Mouse (Mus musculus) embryonic facial prominence, embryonic 14.5 days (tissue): ENCODE data around the gene Tom1l2. TPM values are rescaled to one million over a fixed set of nuclear protein-coding genes. Genes with fewer than 3 reads are reported as not detected.

Experiments used
- ATAC-seq: fragments of 200-750 bp; cut with Nextera tagmentation; 2 replicates; pipeline ENCODE4 v1.8.0; 2017; ENCODE audit warnings: low read depth, moderate number of reproducible peaks, moderate TSS enrichment
- DNase-seq: peaks from one replicate; pipeline ENCODE4 v3.0.0-alpha.2; 2015; ENCODE audit warnings: low spot score
- H3K27ac ChIP-seq: fragments of 300-500 bp; sonication (generic); replicated peaks from 2 replicates; pipeline ENCODE4 v1.5.1; 2014; ENCODE audit warnings: low read depth, mild to moderate bottlenecking, low read length, moderate library complexity
- H3K27me3 ChIP-seq: fragments of 300-500 bp; sonication (generic); replicated peaks from 2 replicates; pipeline ENCODE4 v1.6.1; 2014; ENCODE audit warnings: low read length; ENCODE audit not compliant: control insufficient read depth, insufficient read depth
- H3K36me3 ChIP-seq: fragments of 300-500 bp; sonication (generic); 2 replicates; pipeline ENCODE4 v1.6.1; 2014; ENCODE audit warnings: low read length, mixed read lengths; ENCODE audit not compliant: control insufficient read depth, insufficient read depth
- H3K4me1 ChIP-seq: fragments of 300-500 bp; sonication (generic); 2 replicates; pipeline ENCODE4 v1.6.1; 2014; ENCODE audit warnings: antibody characterized with exemption, low read length; ENCODE audit not compliant: control insufficient read depth, insufficient read depth
- H3K4me2 ChIP-seq: fragments of 300-500 bp; sonication (generic); 2 replicates; pipeline ENCODE4 v1.6.1; 2014; ENCODE audit warnings: low read depth, mild to moderate bottlenecking, low read length, moderate library complexity, mixed read lengths
- H3K4me3 ChIP-seq: fragments of 300-500 bp; sonication (generic); 2 replicates; pipeline ENCODE4 v1.5.1; 2014; ENCODE audit warnings: low read depth, mild to moderate bottlenecking, low read length
- H3K9ac ChIP-seq: fragments of 300-500 bp; sonication (generic); 2 replicates; pipeline ENCODE4 v1.6.1; 2014; ENCODE audit warnings: low read depth, mild to moderate bottlenecking, low read length, moderate library complexity, mixed read lengths
- H3K9me3 ChIP-seq: fragments of 300-500 bp; sonication (generic); 2 replicates; pipeline ENCODE4 v1.6.1; 2016; ENCODE audit warnings: low read length; ENCODE audit not compliant: control insufficient read depth
- WGBS: fragments of 180-500 bp; shearing (Covaris S2); extraction: QIAGEN DNeasy Blood & Tissue Kit; methylation state at CpG from one replicate; pipeline ENCODE4 v1.1.7; 2014; 5-methylcytosine and 5-hydroxymethylcytosine counted together
- polyA plus RNA-seq: library from polyadenylated mRNA; unstranded; fragments of >200 nt; fragmentation: Nextera tagmentation; extraction: Ambion mirVana; gene quantifications from 2 replicates; pipeline ENCODE4 v1.2.1, GENCODE M21; 2014

Gene Tom1l2
- polyA plus RNA-seq, 1 experiment from 2014 or later = 23.4 TPM

- Histone ChIP-seq H3K4me3 (peak overlapping the region; percentile 40), H3K27ac (0 out of 2 replicates have a peak overlapping the region, but pooled peaks have one; percentile 55), H3K9me3 (no peaks in the 10 kb centered on the region), H3K36me3 (peaks cover 14% of the 10 kb centered on the region; the same call in 1 of the 2 replicates), H3K9ac (peak overlapping the region; percentile 61; the same call in 1 of the 2 replicates), H3K4me1 (peaks cover 27% of the 10 kb centered on the region), H3K27me3 (no peaks in the 10 kb centered on the region), H3K4me2 (peak overlapping the region; percentile 77)
- 60% methylated on average over 3 of the region's 3 CpGs for WGBS
- ATAC-seq (no peak), DNase-seq (no peak)
Observed at GRCm38 (mm10) chr11:60222085-60222468, 130.6 kb downstream of the Tom1l2 start.

GRCm38 (mm10) chr11:60221425-60221824 lies 131.3 kb downstream of the Tom1l2 start:
- Histone ChIP-seq H3K27ac (no peak overlapping the region), H3K4me3 (no peak overlapping the region), H3K36me3 (peaks cover 14% of the 10 kb centered on the region; the same call in 1 of the 2 replicates), H3K4me2 (no peak overlapping the region), H3K9me3 (no peaks in the 10 kb centered on the region), H3K9ac (no peak overlapping the region), H3K4me1 (peaks cover 27% of the 10 kb centered on the region), H3K27me3 (no peaks in the 10 kb centered on the region)
- DNase-seq (no peak), ATAC-seq (no peak)
- WGBS = 83% methylated on average over 6 of the region's 6 CpGs

- Histone ChIP-seq H3K4me1 (peaks cover 23% of the 10 kb centered on the region), H3K4me3 (peak overlapping the region; percentile 73), H3K9me3 (no peaks in the 10 kb centered on the region), H3K9ac (peak overlapping the region; percentile 83), H3K4me2 (peak overlapping the region; percentile 93), H3K27me3 (no peaks in the 10 kb centered on the region), H3K27ac (peak overlapping the region; percentile 78), H3K36me3 (peaks cover 14% of the 10 kb centered on the region; the same call in 1 of the 2 replicates)
- peak; percentile 80 for ATAC-seq
- peak; percentile 94 for DNase-seq
- WGBS = 0% methylated on average over 45 of the region's 46 CpGs
Observed at GRCm38 (mm10) chr11:60220291-60220804, 132.4 kb downstream of the Tom1l2 start.

GRCm38 (mm10) chr11:60219609-60220008 lies 133.1 kb downstream of the Tom1l2 start:
- WGBS = 36% methylated on average over 8 of the region's 8 CpGs
- DNase-seq (no peak), ATAC-seq (no peak)
- Histone ChIP-seq H3K27ac (peak overlapping the region; percentile 78), H3K9ac (peak overlapping the region; percentile 83), H3K36me3 (peaks cover 14% of the 10 kb centered on the region; the same call in 1 of the 2 replicates), H3K4me2 (peak overlapping the region; percentile 93), H3K9me3 (no peaks in the 10 kb centered on the region), H3K27me3 (no peaks in the 10 kb centered on the region), H3K4me1 (peaks cover 23% of the 10 kb centered on the region), H3K4me3 (peak overlapping the region; percentile 73)

- Histone ChIP-seq H3K4me1 (peaks cover 15% of the 10 kb centered on the region), H3K36me3 (peaks cover 14% of the 10 kb centered on the region; the same call in 1 of the 2 replicates), H3K4me2 (no peak overlapping the region), H3K9me3 (no peaks in the 10 kb centered on the region), H3K27ac (no peak overlapping the region), H3K4me3 (no peak overlapping the region), H3K9ac (no peak overlapping the region), H3K27me3 (no peaks in the 10 kb centered on the region)
- ATAC-seq = no peak
- no peak for DNase-seq
- WGBS = 89% methylated on average over 7 of the region's 7 CpGs
Observed at GRCm38 (mm10) chr11:60217467-60217866, 135.2 kb downstream of the Tom1l2 start.

- ATAC-seq = no peak
- H3K4me3 ChIP-seq = no peak overlapping the region
- peaks cover 18% of the 10 kb centered on the region for H3K4me1 ChIP-seq
- H3K27me3 ChIP-seq = no peaks in the 10 kb centered on the region
- H3K36me3 ChIP-seq = peaks cover 14% of the 10 kb centered on the region; the same call in 1 of the 2 replicates
- no peak overlapping the region for H3K27ac ChIP-seq
- no peak for DNase-seq
- WGBS = 91% methylated on average over 1 of the region's 1 CpGs
- no peak overlapping the region for H3K9ac ChIP-seq
- no peaks in the 10 kb centered on the region for H3K9me3 ChIP-seq
- H3K4me2 ChIP-seq = no peak overlapping the region
Observed at GRCm38 (mm10) chr11:60216671-60217070, 136.0 kb downstream of the Tom1l2 start.

- Histone ChIP-seq H3K4me1 (peaks cover 37% of the 10 kb centered on the region), H3K9me3 (no peaks in the 10 kb centered on the region), H3K36me3 (peaks cover 9% of the 10 kb centered on the region; the same call in 1 of the 2 replicates), H3K9ac (no peak overlapping the region), H3K4me2 (no peak overlapping the region), H3K27me3 (no peaks in the 10 kb centered on the region), H3K27ac (no peak overlapping the region; the same call in 1 of the 2 replicates), H3K4me3 (no peak overlapping the region)
- DNase-seq (no peak), ATAC-seq (no peak)
- 52% methylated on average over 6 of the region's 6 CpGs for WGBS
Observed at GRCm38 (mm10) chr11:60213266-60213665, 139.4 kb downstream of the Tom1l2 start.

GRCm38 (mm10) chr11:60211761-60212160 lies 140.9 kb downstream of the Tom1l2 start:
- ATAC-seq (no peak), DNase-seq (no peak)
- H3K4me1 ChIP-seq = peaks cover 41% of the 10 kb centered on the region
- 0 out of 2 replicates have a peak overlapping the region, but pooled peaks have one; percentile 6 for H3K9ac ChIP-seq
- no peak overlapping the region for H3K4me3 ChIP-seq
- no peaks in the 10 kb centered on the region for H3K9me3 ChIP-seq
- H3K36me3 ChIP-seq = peaks cover 5% of the 10 kb centered on the region; the same call in 1 of the 2 replicates
- no peaks in the 10 kb centered on the region for H3K27me3 ChIP-seq
- WGBS = 48% methylated on average over 12 of the region's 12 CpGs
- H3K4me2 ChIP-seq = no peak overlapping the region
- no peak overlapping the region; the same call in 1 of the 2 replicates for H3K27ac ChIP-seq

GRCm38 (mm10) chr11:60211152-60211551 lies 141.6 kb downstream of the Tom1l2 start:
- H3K9me3 ChIP-seq = no peaks in the 10 kb centered on the region
- peaks cover 41% of the 10 kb centered on the region for H3K4me1 ChIP-seq
- H3K4me2 ChIP-seq = peak overlapping the region; percentile 83
- H3K4me3 ChIP-seq = no peak overlapping the region
- peaks cover 11% of the 10 kb centered on the region for H3K36me3 ChIP-seq
- no peak overlapping the region for H3K9ac ChIP-seq
- no peak for DNase-seq
- no peaks in the 10 kb centered on the region for H3K27me3 ChIP-seq
- peak overlapping the region; percentile 83 for H3K27ac ChIP-seq
- no peak for ATAC-seq
- WGBS = 62% methylated on average over 3 of the region's 3 CpGs
